Mouse (Mus musculus) inflammation-experienced regulatory T-cells, adult 6 months (primary cell): ENCODE data around the gene Htra3. TPM values are rescaled to one million over a fixed set of nuclear protein-coding genes. Genes with fewer than 3 reads are reported as not detected.

ENCODE experiments used
- ATAC-seq: one replicate; pipeline ENCODE4 v1.8.0; 2017
- polyA plus RNA-seq, 3 experiments: library from polyadenylated mRNA; unstranded; fragments of 100-300 nt; shearing (Covaris generic); gene quantifications; one replicate each; pipeline ENCODE4 v1.2.1; 2017

The Htra3 gene
- polyA plus RNA-seq, 3 experiments from 2014 or later: not detected

DNA sequence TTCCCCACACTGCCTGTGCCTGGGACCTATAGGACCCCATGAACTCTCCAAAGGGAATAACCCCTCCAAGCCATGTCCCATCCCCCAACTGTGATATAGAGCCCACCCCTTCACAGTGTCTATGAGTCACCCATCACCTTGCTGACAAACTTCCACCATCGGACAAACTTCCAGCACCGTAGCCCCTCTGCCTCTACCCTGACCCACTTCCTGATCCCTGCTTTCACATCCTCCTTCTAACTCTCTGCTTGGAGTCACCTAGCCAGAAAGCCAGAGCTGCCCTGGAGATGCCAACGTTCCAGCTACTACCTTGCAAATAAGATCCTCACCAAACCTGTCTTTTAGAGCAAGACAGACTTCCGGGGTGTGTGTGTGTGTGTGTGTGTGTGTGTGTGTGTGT lies 14.1 kb upstream of the Htra3 start:
- ATAC-seq: no peak

DNA sequence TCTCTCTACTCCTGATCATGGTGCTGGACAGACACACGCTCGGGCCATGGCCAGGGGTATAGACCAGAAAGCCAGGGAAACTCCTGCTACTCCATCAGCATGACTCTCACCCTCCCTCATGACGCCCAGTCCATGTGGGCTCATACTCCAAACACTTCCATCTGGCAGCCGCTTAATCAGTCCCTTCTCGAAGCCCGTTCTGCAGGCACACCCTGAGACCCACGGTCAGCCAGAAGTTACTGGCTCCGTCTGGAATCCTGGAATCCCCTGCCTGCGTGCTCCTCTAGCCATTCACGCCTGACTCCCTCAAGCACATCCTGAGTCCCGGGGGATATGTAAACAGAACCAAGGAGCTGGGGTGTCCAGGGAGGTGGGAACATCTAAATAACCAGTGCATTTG lies 11.7 kb upstream of the Htra3 start:
- no peak for ATAC-seq

DNA sequence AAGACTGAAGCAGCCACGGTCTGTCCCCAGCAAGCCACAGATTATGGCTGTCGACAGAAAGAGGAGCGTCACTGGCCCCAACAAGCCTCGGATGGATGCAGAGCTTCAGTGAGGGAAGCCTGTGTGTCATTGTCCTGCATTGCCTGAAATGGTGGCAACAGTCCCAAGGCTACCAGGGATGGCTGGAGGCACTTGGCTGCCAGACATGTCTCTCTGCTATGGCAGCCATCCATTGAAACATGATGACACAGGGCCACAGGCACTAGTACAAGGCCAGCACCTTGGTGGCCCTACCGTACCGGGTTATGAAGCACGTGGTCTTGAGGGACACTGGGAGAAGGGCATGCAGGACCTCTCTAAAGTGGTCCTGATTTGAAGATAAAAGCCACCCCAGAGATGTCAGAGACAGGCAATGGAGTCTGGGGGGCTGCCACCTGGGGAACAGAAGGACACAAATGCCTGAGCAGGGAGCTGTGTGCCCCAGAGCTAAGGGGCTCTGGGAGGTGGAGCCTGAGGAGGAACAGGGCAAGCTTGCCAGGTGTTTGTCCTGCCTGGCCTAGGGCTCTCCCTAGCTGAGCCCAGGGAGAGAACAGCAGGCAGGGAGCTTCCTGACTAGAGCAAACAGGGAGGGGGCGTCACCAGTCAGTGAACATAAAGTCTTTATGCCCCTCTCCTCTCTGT lies 11.0 kb upstream of the Htra3 start:
- ATAC-seq: no peak

DNA sequence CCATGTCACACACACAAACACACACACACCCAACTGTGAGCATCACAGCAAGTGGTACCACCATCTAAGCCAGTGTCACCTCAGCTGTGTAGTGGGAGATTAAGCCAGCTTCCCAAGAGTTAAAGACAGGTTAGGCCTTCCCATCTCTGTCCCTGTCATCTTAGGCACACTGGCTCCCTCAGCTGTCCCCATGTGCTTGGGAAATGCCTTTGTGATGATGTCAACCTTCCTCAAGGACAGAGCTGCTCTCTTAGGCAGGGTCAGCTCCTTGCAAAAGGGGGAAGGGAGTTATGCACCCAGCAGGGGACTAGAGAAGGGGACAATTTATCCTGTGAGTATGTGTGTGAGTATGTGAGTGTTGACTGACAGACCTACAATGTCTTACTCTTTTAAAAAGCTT lies 9.8 kb upstream of the Htra3 start:
- ATAC-seq: no peak

DNA sequence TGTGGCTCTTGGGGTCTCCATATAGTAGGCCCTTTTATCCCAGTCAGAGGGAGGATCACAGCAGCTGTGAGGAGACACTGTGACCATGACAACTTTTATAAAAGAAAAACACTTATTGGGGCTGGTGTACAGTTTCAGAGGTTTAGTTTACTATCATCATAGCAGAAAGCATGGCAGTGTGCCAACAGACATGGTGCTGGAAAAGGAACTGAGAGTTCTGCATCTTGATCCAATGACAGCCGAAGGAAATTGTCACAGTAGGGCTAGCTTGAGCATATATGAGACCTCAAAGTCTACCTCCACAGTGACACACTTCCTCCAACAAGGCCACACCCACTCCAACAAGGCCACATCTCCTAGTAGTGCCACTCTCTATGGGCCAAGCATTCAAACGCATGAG lies 9.3 kb upstream of the Htra3 start:
- ATAC-seq: no peak

DNA sequence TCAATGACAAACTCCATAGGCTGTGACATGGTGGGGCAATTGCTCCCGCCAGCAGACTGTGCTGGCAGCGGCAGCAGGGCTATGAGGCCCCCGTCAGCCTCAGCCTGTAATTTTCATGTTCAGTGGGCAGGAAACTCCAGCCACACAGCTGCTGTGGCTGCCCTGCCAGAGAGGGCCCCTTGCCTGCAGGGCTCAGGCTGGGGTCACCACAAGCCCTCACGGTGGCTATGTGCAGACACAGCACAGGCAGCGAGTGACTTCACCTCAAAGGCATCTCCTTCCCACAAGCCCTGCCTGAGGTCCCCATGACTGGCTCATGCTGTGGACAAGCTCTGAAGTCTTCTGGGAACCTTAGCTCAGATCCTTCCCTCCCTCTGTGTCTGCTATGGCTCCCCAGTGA lies 7.5 kb upstream of the Htra3 start:
- ATAC-seq: no peak

DNA sequence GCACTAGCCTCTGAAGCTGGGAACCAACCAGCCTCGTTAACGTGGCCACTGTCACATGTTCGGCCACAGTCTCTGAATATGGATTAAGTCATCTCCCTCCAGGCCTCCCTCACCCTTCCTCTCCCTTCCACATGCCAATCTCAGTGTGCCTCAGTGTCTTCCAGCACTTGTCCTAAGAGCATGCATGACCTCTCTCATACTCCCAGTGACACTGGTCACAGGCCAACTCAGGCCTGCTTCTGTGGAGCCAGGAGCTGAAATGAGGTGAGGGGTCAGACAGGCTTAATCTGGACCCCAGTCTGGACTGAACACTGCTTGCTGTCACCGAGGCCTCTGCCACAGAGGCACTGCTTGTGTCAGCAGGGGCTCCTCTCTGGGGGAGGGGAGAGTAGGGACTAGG lies 6.8 kb upstream of the Htra3 start:
- no peak for ATAC-seq

DNA sequence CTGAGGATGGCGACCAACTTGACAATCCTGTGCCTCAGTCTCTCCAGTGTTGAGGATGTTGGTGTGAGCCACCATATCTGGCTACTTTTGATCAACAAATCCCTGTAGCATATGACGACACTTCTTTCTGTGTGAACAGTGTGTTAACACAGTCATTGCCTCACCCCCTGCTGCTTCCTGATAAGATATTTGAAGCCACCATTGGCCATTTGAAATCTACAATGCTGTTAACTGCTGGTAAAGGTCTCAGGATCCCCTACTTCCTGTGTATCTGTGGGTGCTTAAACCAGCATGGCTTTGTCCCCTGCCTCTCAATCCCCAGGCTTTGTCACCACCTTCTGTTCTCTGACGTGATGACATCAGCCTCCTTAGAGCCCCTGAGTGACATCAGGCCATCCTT lies 5.5 kb upstream of the Htra3 start:
- ATAC-seq: no peak

DNA sequence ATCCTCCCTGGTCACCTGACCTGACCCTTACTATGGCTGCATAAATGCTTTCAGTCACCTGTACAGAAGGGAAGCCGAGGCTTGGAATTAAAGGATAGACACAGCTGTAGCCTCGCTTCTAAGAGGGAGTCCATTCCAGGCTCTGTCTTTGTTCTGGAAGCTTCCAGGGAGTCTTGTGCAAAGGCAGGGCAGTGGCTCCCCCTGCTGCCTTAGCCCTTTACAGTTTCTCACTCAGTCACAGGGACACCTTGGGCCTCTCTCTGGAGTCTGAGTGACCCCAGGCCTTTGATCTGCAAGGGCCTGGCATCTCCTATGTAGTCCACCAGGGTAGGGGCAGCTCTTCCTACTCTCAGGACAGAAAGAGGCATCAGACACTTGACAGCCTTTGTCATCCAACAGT lies 1.4 kb upstream of the Htra3 start:
- no peak for ATAC-seq

DNA sequence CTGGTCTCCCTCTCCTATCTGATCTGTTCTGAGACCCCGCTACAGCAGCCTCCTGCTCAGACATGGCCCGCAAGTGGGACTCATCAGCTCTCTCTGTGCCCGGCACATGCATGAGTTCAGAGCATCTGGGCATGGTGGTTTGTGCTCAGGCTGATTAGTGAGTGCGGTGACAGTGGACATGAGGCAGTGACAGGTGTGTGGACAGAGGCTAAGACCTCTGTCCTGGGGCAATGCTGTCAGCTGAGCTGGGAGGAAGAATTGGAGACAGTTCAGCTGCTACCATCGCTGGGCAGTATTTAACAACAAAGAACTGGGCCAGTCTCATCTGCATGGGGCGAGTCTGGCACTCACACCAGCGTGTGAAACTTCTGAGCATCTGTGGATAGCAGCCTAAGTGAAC lies 2.6 kb downstream of the Htra3 start:
- no peak for ATAC-seq

DNA sequence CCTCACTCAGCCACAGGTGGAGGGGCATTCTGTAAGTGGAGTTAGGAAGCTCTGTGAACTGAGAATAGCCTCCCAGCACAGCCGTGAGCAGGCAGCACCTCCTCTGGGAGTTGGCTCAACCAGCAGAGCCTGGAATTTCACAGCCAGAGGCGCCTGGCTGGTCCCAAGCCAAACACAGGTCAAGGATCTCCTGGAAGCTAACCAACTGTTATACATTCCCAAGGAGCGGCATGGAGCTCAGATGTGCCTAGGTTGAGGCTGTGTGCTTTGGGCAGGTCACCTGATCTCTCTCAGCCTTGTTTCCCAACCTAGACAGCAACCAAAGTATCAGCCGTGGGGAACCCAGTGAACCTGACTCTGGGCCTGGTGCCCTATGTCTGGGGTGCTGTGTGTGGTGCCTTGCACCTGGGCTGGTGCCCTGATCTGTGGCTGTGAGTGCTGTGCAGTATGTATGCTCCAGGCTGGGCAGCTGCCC lies 5.5 kb downstream of the Htra3 start:
- ATAC-seq: no peak

DNA sequence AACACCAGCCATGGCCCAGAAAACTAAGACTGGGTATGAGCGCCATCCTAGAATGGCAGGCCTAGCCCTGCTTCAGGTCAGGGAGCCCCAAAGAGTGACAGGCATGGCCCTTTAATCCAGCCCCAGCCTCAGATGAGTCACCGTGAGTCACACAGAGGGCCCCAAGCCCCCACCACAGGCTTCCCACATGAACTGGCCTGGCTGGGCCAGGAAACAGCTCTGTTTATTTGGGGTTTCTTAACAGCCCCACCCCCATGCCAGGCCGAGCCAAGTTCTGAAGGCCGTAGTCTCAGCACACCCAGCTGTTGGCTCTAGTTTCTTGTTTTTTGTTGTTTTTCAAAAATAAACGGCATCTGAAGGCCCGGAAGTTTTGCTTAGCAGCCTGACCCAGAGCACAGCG lies 6.5 kb downstream of the Htra3 start:
- no peak for ATAC-seq

DNA sequence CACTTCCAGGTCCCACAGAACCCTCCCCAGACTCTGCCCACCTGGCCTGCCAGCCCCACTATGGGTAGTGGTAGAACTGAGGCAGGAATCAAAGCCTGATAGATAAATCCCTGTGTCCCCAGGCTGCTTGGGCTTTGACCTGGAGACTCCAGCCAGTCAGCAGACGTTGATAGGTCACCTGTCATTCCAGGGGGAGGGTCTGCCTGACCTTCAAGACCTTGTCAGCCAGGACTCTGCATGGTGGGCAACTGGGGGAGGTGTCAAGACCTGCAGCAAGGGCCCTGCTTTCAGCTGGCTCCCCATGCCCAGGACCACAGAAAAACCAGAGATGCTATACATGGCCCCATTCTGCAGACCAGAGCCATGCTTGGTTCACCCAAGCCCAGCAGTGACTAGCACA lies 7.0 kb downstream of the Htra3 start:
- ATAC-seq: no peak

DNA sequence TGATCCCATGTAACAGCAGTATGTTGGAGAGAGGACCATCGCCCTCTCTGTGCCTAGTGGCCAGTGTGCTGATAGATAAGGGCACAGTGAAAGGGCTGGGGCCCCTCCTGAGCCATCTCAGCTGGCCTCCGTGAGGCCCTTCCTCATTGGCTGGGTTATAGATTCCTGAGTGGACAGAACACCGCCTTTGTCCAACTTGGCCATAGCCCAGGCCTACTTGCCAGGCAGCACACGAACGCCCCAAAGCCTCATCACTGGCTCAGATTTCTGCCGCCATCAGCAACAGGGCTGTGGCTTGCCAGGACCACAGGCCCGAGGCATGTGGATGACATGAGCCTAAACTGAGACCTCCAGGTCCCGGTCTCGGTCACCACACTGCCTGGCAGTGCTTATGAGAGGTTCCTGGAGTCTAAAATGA lies 8.1 kb downstream of the Htra3 start:
- no peak for ATAC-seq

DNA sequence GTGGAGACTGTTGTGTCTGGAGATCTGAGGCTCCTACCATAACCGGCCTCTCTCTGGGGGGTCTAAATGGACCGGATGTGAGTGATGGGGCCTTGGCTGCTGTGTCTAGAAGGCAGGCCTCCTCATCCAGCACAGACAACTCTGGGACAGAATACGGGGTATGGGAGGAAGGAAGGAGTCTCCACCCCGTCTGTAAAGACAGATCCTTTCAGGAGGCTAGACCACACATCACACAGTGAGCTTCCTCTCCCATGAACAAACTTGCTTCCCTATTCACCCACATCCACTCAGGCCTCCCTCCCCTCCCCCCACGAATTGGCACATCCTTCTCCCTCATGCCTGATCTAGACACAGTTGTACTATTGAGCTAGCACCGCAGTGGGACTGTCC lies 9.2 kb downstream of the Htra3 start:
- ATAC-seq: no peak

DNA sequence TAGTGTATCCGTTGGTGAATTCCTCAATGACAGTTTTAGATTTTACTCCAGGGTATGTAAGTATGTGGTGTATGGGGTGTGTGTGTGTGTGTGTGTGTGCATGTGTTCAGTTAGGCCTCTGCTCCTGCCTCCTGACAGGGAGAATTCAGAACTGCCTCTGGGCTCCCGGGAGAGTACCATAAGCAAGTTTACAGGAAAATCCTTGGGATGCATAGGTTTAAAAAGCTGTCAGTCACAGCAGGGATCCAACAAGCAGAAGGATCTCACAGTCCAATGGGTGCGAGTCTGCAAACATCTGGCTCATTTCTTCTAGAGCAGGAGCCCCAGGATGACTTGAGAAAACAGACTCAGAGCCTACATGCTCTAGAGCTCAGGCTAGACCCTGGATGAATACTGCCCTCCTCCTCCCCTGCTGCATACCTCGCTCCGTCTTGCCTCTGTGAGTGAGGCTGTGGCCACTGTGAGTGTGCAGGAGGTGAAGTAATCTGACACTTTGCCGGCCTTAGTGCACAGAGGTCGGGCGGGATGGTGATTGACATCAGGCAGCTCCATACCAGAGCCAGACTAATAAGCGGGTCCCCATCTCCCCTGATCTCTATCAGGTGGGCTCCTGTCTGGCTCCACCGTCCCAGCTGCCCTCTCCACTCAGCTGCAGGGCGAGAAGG lies 9.7 kb downstream of the Htra3 start:
- no peak for ATAC-seq

DNA sequence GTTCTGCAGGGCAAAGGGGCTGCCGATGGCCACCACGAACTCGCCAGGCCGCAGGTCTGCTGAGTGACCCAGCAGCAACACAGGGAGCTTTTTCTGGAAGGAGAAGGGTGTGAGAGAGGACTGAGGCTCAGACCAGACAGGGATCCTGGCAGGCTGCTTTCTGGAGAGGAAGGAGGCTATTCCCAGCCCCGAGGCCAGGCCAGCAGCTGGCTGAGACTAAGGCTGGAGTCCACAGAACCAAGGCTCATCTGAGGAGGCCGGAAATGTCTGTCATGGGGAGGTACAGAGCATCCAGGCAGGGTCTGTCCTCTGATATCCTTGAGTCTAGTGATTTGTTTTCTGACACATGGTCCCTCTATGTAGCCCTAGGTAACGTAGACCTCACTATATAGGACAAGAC lies 13.4 kb downstream of the Htra3 start:
- ATAC-seq: no peak

DNA sequence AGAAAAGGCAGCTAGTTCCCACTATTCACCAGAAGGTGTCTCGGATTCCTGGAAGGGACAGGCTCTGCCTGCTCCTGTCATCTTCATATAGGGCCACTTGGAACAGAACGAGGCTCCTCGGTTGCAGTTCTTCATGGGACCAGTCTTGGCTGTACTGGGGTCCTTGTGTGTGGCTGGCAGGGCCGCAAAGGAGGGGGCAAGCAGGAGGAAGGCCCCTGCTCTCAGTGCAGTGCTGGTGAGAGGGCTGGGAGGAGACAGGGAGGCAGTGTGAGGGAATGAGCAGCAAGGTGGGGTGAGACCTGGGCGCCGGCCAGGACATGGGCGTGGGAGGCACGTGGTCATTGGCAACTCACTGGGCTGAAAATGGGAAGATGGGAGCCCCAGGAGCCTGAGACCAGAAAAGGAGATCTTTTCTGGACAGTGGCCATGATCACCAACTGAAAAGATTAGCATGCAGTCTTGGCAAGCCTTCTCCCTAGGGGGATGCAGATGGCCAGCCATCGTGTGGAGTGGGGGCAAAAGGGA lies 17.5 kb downstream of the Htra3 start:
- ATAC-seq: no peak

DNA sequence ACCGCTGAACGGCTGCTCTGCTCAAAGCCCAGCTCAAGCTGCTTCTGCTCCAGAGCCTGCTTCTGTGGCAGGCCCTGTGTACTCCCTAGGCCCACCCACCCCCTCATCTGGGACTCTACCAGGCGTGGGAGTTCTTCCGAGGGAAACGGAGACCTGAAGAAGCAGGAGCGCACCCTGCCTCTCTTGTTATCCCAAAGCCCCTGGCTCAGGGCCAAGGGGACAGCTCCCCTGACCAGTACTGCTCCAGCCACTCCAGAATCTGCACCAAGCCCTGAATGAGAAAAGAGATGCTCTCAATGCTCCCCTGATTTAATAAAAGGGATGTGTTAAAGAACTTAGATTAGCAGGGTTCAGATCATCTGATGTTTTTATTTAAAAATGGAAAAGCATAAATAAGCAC lies 18.4 kb downstream of the Htra3 start:
- ATAC-seq: no peak

DNA sequence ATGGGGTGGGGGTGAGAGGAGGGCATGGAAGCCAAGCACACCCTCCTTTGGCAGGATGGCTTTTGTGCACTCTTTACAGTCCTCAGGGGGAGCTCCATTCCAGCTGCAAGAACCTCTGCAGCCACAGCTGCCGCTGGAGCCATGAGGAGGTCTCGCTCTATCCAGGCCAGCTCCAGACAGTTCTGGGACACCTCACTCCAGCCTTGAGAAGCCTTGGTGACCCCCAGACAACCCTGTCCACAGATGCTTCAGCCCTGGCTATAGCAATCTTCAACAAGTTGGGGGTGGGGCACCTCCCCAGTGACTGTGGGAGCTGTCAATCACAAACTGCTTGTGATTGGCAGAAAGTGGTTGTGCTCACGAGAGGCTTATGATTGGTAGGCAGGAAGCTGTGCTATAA lies 20.1 kb downstream of the Htra3 start:
- ATAC-seq: no peak

DNA sequence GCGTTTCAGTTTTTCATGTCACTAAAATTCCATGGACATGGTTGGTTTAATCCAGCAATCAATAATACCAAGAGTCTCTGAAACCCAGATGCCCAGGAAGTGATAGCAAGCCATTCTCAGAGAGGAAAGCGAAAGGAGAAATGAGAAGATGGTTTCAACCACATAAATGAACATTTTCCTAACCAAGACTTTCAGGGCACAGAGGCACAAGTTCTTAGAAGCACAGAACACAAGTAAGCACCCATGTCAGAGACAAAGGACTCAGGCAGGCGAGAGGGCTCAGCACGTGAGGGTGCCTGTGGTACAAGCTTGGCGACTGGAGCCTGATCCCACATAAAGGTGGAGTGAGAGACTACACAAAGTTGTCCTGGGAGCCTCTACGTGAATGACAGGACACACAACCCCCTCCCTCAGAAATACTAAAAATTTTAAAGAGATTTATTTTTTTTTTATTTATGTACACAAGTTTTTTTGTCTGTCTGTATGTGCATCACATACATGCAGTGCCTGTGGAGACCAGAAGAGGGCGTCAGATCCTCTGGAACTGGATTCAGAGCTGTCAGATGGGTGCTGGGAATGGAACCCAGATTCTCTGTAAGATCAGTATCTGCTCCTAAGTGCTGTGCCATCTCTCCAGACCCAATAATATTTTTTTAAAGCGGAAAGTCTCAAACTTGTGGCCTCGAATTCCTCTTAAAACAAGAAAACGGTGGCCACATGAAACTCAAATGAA lies 23.7 kb downstream of the Htra3 start:
- no peak for ATAC-seq

DNA sequence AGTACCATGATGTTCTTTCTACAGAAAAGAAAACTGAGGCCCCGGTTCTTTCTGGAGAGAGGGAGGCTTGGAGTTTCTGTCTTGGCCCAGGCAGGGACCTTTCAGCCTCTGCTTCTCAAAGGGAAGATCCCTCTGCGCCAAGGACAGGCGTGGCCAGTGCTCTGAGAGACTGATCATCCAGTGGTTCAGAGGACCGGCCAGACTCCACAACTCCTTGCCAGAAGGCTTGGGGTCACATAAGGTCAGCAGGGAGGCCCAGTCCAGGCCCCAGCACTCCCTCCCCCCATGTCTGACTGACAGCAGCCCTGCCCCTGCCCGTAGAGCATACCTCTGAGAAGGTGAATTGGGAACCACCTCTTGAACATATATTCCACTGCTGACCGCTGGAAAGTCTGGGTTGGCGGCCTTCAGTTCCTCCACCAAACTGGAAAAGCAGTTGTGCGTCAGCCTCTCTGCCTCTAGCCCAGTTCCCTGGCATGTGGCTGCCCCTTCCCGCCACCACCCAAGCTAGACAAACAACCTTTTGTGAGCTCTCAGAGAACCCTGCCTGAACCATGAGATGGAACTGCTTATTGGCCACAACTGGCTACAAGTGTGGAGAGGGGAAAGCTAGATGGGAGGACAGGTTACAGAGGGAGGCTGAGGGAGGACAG lies 25.7 kb downstream of the Htra3 start:
- no peak for ATAC-seq

DNA sequence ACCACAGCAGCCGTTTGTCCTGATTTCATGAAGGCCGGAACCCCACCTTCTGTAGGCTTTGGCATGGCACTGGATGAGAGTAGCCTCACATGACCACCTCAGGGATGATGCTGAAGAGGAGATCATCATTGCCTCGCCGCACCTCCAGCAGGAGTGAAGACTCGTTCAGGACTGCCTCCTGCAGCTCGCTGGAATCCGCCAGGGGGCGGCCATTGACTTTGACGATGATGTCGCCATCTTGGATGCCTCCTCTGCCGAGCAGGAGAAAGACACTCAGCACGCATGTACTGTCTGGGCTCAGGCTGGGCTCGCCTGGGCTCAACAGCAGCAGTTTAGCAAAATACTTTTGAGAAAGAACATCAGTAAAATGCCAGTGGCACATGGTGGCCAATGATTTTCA lies 26.7 kb downstream of the Htra3 start:
- ATAC-seq: no peak
